Mouse (Mus musculus) liver (tissue): ENCODE measurements around the gene H13.

Experiments used
- DNase-seq: peaks from one replicate; pipeline ENCODE4 v3.0.0-alpha.2; 2020; ENCODE audit warnings: mixed read lengths

Gene H13

GRCm38 (mm10) chr2:152703596-152704255, 34.5 kb downstream of the H13 start:
- no peak for DNase-seq

GRCm38 (mm10) chr2:152704256-152704605, 35.0 kb downstream of the H13 start:
- no peak for DNase-seq

GRCm38 (mm10) chr2:152704811-152705370, 35.6 kb downstream of the H13 start:
- no peak for DNase-seq

- DNase-seq = no peak
These were observed 36.8 kb downstream of the H13 start for GRCm38 (mm10) chr2:152705993-152706571.

- DNase-seq = no peak
These were observed 37.9 kb downstream of the H13 start for GRCm38 (mm10) chr2:152707186-152707585.

- peak; percentile 84 for DNase-seq
These were observed 38.4 kb downstream of the H13 start for GRCm38 (mm10) chr2:152707627-152708026.

- DNase-seq = no peak
These were observed 39.8 kb downstream of the H13 start for GRCm38 (mm10) chr2:152709066-152709465.

GRCm38 (mm10) chr2:152716241-152716772, 47.0 kb downstream of the H13 start:
- DNase-seq = no peak

GRCm38 (mm10) chr2:152717652-152718051, 48.4 kb downstream of the H13 start:
- no peak for DNase-seq

GRCm38 (mm10) chr2:152718076-152718475, 48.8 kb downstream of the H13 start:
- DNase-seq = no peak

- DNase-seq = no peak
These were observed 54.5 kb downstream of the H13 start for GRCm38 (mm10) chr2:152723651-152724331.

- no peak for DNase-seq
These were observed 55.1 kb downstream of the H13 start for GRCm38 (mm10) chr2:152724332-152724723.

GRCm38 (mm10) chr2:152725178-152725750, 56.0 kb downstream of the H13 start:
- DNase-seq = no peak

GRCm38 (mm10) chr2:152726213-152726612, 57.0 kb downstream of the H13 start:
- DNase-seq = no peak

GRCm38 (mm10) chr2:152726751-152727335, 57.6 kb downstream of the H13 start:
- DNase-seq = no peak

- peak; percentile 35 for DNase-seq
These were observed 58.7 kb downstream of the H13 start for GRCm38 (mm10) chr2:152727795-152728510.

- no peak for DNase-seq
These were observed 59.3 kb downstream of the H13 start for GRCm38 (mm10) chr2:152728594-152728993.

- DNase-seq = no peak
These were observed 59.9 kb downstream of the H13 start for GRCm38 (mm10) chr2:152729013-152729635.

- peak; percentile 63 for DNase-seq
These were observed 60.4 kb downstream of the H13 start for GRCm38 (mm10) chr2:152729636-152730020.

GRCm38 (mm10) chr2:152733201-152733600, 63.9 kb downstream of the H13 start:
- DNase-seq = no peak

- DNase-seq = no peak
These were observed 65.2 kb downstream of the H13 start for GRCm38 (mm10) chr2:152734501-152734900.

GRCm38 (mm10) chr2:152734984-152735383, 65.7 kb downstream of the H13 start:
- DNase-seq = peak; percentile 90
